Mouse (Mus musculus) bone marrow, adult 2 months (tissue): ENCODE results near the gene Fiz1.

Source experiments
- CTCF ChIP-seq: fragments of 200-500 bp; IDR thresholded peaks from 2 replicates; pipeline ENCODE4 v1.5.1; 2011; ENCODE audit warnings: low read length, control low read depth; ENCODE audit not compliant: control insufficient read depth, insufficient read depth
- POLR2A ChIP-seq: fragments of 200-500 bp; IDR thresholded peaks from 2 replicates; pipeline ENCODE4 v1.6.1; 2011; ENCODE audit warnings: low read depth, mild to moderate bottlenecking, control low read depth, low read length, borderline replicate concordance; ENCODE audit not compliant: control insufficient read depth

DNA sequence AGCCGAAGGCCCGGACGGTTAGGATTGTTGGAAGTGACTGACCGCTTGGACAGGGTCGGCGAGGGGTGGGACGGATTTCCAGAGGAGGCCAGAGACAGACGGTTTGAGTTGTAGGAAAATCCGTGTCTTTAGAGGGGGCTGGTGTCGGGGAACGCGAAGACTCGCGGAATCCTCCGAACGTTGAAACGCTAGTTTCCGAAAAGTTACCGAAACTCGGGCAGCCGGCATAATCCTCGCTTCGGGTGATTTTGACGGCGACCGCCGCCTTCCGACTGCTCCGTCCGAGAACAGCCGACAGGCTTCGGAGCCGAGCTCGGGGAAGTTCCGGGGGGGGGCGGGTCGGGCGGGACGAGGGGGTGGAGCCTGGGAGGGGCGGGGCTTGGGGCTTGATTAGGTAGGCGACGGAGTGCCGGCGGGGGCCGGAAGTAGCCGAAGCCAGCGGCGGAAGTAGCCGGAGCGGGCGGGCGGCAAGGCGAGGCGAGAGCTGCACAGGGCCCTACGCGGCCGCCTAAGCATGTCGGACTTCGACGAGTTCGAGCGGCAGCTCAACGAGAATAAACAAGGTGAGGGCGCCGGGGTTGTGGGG is 47.4 kb upstream of the Fiz1 start, which contains the start of gene U2af2:
- TF ChIP-seq POLR2A (peak; percentile 72; the same call in 1 of the 2 replicates), CTCF (no peak)
